Mouse (Mus musculus): ENCODE data around the gene Vps45. TPM values are rescaled to one million over a fixed set of nuclear protein-coding genes. Genes with fewer than 3 reads are reported as not detected.

The Vps45 gene
- polyA plus RNA-seq, 1 experiment from 2014 or later, result 77.1 TPM

DNA sequence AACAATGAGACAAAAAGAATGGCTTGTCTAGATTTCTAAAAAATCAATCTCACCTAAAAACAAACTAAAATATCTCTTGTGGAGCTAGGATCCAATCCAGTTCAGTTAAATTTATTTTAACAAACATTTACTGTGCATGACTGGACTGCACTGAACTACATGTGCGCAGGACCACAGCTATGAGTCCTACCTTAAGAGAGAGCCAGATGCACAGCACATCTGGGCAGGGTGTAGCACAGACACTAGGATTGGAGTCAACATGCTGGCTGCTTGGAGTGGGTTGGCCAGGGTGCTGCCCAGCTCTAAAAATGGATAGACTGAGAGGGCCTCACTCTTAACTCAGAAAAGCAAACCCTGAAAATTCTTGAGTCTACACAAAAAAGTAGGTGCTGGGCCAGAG lies 56.7 kb downstream of the Vps45 start:
- no peak overlapping the region for H3K27ac ChIP-seq (replicated peaks)
- ATAC-seq (ENCODE audit: low read depth), result no peak
- no peak overlapping the region for H3K4me3 ChIP-seq
- peaks cover 27% of the 10 kb centered on the region for H3K4me1 ChIP-seq (replicated peaks)
- no peaks in the 10 kb centered on the region for H3K27me3 ChIP-seq
- 93% methylated on average over 1 of the region's 1 CpGs for WGBS
- no peak overlapping the region for H3K4me2 ChIP-seq
- H3K9ac ChIP-seq, result no peak overlapping the region
- no peaks in the 10 kb centered on the region for H3K9me3 ChIP-seq
- peaks cover 10% of the 10 kb centered on the region; the same call in 1 of the 2 replicates for H3K36me3 ChIP-seq

GRCm38 (mm10) chr3:96000921-96001501 lies 57.3 kb downstream of the Vps45 start:
- ATAC-seq (ENCODE audit: low read depth), result no peak
- no peaks in the 10 kb centered on the region for H3K27me3 ChIP-seq
- WGBS, result 73% methylated on average over 9 of the region's 9 CpGs
- peaks cover 10% of the 10 kb centered on the region; the same call in 1 of the 2 replicates for H3K36me3 ChIP-seq
- H3K9ac ChIP-seq, result no peak overlapping the region
- H3K27ac ChIP-seq (replicated peaks), result no peak overlapping the region
- no peak overlapping the region for H3K4me2 ChIP-seq
- H3K4me1 ChIP-seq (replicated peaks), result peaks cover 31% of the 10 kb centered on the region
- H3K9me3 ChIP-seq, result no peaks in the 10 kb centered on the region
- no peak overlapping the region for H3K4me3 ChIP-seq

GRCm38 (mm10) chr3:96000080-96000632 lies 58.1 kb downstream of the Vps45 start:
- no peaks in the 10 kb centered on the region for H3K27me3 ChIP-seq
- WGBS, result 85% methylated on average over 14 of the region's 14 CpGs
- ATAC-seq (ENCODE audit: low read depth), result no peak
- no peak overlapping the region for H3K27ac ChIP-seq (replicated peaks)
- no peak overlapping the region for H3K4me2 ChIP-seq
- H3K4me1 ChIP-seq (replicated peaks), result peaks cover 31% of the 10 kb centered on the region
- H3K4me3 ChIP-seq, result no peak overlapping the region
- no peaks in the 10 kb centered on the region for H3K9me3 ChIP-seq
- H3K9ac ChIP-seq, result no peak overlapping the region
- H3K36me3 ChIP-seq, result peaks cover 10% of the 10 kb centered on the region; the same call in 1 of the 2 replicates

- no peaks in the 10 kb centered on the region for H3K9me3 ChIP-seq
- no peak overlapping the region for H3K27ac ChIP-seq (replicated peaks)
- ATAC-seq (ENCODE audit: low read depth), result no peak
- H3K4me1 ChIP-seq (replicated peaks), result peaks cover 31% of the 10 kb centered on the region
- 88% methylated on average over 12 of the region's 12 CpGs for WGBS
- 0 out of 2 replicates have a peak overlapping the region, but pooled peaks have one; percentile 5 for H3K9ac ChIP-seq
- H3K4me3 ChIP-seq, result no peak overlapping the region
- no peaks in the 10 kb centered on the region for H3K27me3 ChIP-seq
- H3K36me3 ChIP-seq, result peaks cover 9% of the 10 kb centered on the region; the same call in 1 of the 2 replicates
- H3K4me2 ChIP-seq, result no peak overlapping the region
These were observed 58.8 kb downstream of the Vps45 start for GRCm38 (mm10) chr3:95999308-96000079.

DNA sequence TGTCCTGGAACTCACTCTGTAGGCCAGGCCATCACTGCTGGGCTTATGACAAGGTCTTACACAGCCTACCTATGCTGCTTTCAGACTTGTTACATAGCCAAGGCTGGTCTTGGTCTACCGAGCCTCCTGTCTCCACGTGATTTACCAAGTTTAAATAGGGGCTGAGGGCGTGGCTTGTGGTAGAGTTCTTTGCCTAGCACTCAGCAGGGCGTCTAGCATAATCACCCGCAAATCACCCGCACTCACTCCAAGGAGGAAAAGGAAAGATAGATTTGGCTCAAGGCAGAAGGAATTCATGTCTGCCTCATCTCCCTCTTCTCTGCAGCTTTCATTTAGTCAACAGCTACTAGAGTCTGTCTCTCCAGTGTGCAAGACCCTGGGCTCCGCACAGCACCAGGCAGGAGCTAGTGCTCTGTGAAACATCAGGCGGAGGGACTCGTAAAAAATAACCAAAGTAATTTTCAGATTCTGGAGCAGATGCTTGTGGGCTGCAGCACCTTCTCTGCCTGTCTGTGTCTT lies 61.0 kb downstream of the Vps45 start:
- Histone ChIP-seq H3K4me2 (peak overlapping the region; percentile 94), H3K9ac (peak overlapping the region; percentile 98), H3K27me3 (no peaks in the 10 kb centered on the region), H3K9me3 (no peaks in the 10 kb centered on the region), H3K4me1 (replicated peaks) (peaks cover 53% of the 10 kb centered on the region), H3K27ac (replicated peaks) (peak overlapping the region; percentile 100), H3K36me3 (peaks cover 13% of the 10 kb centered on the region), H3K4me3 (peak overlapping the region; percentile 81)
- no peak for ATAC-seq (ENCODE audit: low read depth)
- WGBS, result 14% methylated on average over 9 of the region's 9 CpGs

- Histone ChIP-seq H3K4me3 (peak overlapping the region; percentile 81), H3K9me3 (no peaks in the 10 kb centered on the region), H3K9ac (peak overlapping the region; percentile 98), H3K36me3 (peaks cover 20% of the 10 kb centered on the region), H3K4me2 (peak overlapping the region; percentile 94), H3K4me1 (replicated peaks) (peaks cover 58% of the 10 kb centered on the region), H3K27ac (replicated peaks) (peak overlapping the region; percentile 100), H3K27me3 (no peaks in the 10 kb centered on the region)
- 0 out of 2 replicates have a peak, but pooled peaks have one; percentile 12 for ATAC-seq (ENCODE audit: low read depth)
- WGBS, result 1% methylated on average over 6 of the region's 6 CpGs
These were observed 61.7 kb downstream of the Vps45 start for GRCm38 (mm10) chr3:95996451-95997073.

DNA sequence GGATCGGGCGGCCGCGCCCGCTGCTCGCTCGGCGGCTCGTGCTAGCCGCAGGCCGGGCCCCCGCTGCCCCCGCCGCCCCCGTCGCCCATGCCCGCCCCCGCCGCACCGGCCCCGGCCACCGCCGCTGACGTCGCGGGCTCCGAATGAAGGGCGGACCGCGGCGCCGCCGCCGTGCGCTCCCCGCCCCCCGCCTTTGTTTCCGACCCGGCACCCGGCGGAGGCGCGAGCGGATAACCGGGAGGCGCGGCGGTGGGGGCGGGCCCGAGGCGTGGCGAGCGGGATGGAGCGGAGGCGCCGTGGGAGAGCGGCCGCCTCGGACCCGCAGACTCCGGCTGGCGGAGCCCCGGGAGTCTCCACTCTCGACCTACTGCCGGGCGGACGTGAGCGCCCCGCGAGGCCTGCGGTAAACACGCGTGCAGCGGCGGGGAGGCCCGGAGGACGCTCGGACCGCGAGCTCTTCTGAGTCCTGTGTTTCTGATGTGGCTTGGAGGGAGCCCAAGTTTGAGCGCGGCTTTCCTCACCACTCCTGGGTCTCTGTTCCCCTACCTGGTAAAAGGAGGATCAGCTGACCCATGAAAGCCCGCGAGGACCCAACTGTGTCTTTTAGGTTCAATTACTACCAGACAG lies 62.4 kb downstream of the Vps45 start, which contains the start of gene Plekho1:
Gene Plekho1, minus strand, starts transcription at position 200 of the 627 bp plus-strand sequence.
- H3K4me3 ChIP-seq, result peak within 1 kb of the TSS; percentile 81
- peak within 1 kb of the TSS; percentile 94 for H3K4me2 ChIP-seq
- peak; percentile 70 for ATAC-seq (ENCODE audit: low read depth)
- peak within 1 kb of the TSS; percentile 100 for H3K27ac ChIP-seq (replicated peaks)
- no peaks in the 10 kb centered on the region for H3K27me3 ChIP-seq
- WGBS, result under 1% methylated on average over 70 of the region's 84 CpGs
- no peaks in the 10 kb centered on the region for H3K9me3 ChIP-seq
- peak within 1 kb of the TSS; percentile 98 for H3K9ac ChIP-seq
- peaks cover 26% of the 10 kb centered on the region for H3K36me3 ChIP-seq
- H3K4me1 ChIP-seq (replicated peaks), result peaks cover 62% of the 10 kb centered on the region

GRCm38 (mm10) chr3:95994975-95995801 lies 63.1 kb downstream of the Vps45 start:
- Histone ChIP-seq H3K4me1 (replicated peaks) (peaks cover 62% of the 10 kb centered on the region), H3K9me3 (no peaks in the 10 kb centered on the region), H3K4me2 (peak overlapping the region; percentile 94), H3K4me3 (peak overlapping the region; percentile 81), H3K36me3 (peaks cover 33% of the 10 kb centered on the region), H3K9ac (peak overlapping the region; percentile 98), H3K27ac (replicated peaks) (peak overlapping the region; percentile 100), H3K27me3 (no peaks in the 10 kb centered on the region)
- peak; percentile 70 for ATAC-seq (ENCODE audit: low read depth)
- under 1% methylated on average over 47 of the region's 51 CpGs for WGBS

GRCm38 (mm10) chr3:95994381-95994846 lies 63.9 kb downstream of the Vps45 start:
- Histone ChIP-seq H3K27ac (replicated peaks) (peak overlapping the region; percentile 100), H3K9me3 (no peaks in the 10 kb centered on the region), H3K9ac (peak overlapping the region; percentile 98), H3K4me1 (replicated peaks) (peaks cover 58% of the 10 kb centered on the region), H3K4me2 (peak overlapping the region; percentile 94), H3K4me3 (peak overlapping the region; percentile 81), H3K27me3 (no peaks in the 10 kb centered on the region), H3K36me3 (peaks cover 36% of the 10 kb centered on the region)
- WGBS, result 3% methylated on average over 6 of the region's 6 CpGs
- ATAC-seq (ENCODE audit: low read depth), result no peak

- Histone ChIP-seq H3K9me3 (no peaks in the 10 kb centered on the region), H3K36me3 (peaks cover 41% of the 10 kb centered on the region), H3K27me3 (no peaks in the 10 kb centered on the region), H3K4me2 (peak overlapping the region; percentile 94), H3K9ac (peak overlapping the region; percentile 98), H3K4me1 (replicated peaks) (peaks cover 61% of the 10 kb centered on the region), H3K4me3 (peak overlapping the region; percentile 81), H3K27ac (replicated peaks) (peak overlapping the region; percentile 100)
- no peak for ATAC-seq (ENCODE audit: low read depth)
- WGBS, result 31% methylated on average over 4 of the region's 4 CpGs
These were observed 64.4 kb downstream of the Vps45 start for GRCm38 (mm10) chr3:95993881-95994280.

Measured in neural tube, embryonic 13.5 days (tissue).